Mouse (Mus musculus): ENCODE data around the gene Sez6. TPM values are rescaled to one million over a fixed set of nuclear protein-coding genes. Genes with fewer than 3 reads are reported as not detected.

The Sez6 gene
- polyA plus RNA-seq (2015; fragmentation: Nextera tagmentation; extraction: Ambion mirVana): 1.7 and 1.8 TPM in 2 replicates

- H3K36me3 ChIP-seq: no peaks in the 10 kb centered on the region
- peak within 1 kb of the TSS; percentile 38 for H3K4me3 ChIP-seq (replicated peaks)
- H3K4me2 ChIP-seq: peak within 1 kb of the TSS; percentile 91
- no peak within 1 kb of the TSS for H3K27ac ChIP-seq
- no peak within 1 kb of the TSS for H3K9ac ChIP-seq
- ATAC-seq (ENCODE audit: insufficient read depth, low FRiP score, low read depth): peak; percentile 50; the same call in 1 of the 2 replicates
- no peaks in the 10 kb centered on the region for H3K9me3 ChIP-seq
- under 1% methylated on average over 93 of the region's 94 CpGs for WGBS
- H3K27me3 ChIP-seq (replicated peaks): peaks cover 61% of the 10 kb centered on the region
- H3K4me1 ChIP-seq: peaks cover 10% of the 10 kb centered on the region
Measured at GRCm38 (mm10) chr11:77930751-77931540, at the start of gene Sez6. TSS of gene Sez6 (plus strand) at chr11:77930800.

GRCm38 (mm10) chr11:77884524-77885245 lies 45.9 kb upstream of the Sez6 start:
- no peaks in the 10 kb centered on the region for H3K9me3 ChIP-seq
- ATAC-seq (ENCODE audit: insufficient read depth, low FRiP score, low read depth): no peak
- WGBS: 42% methylated on average over 10 of the region's 10 CpGs
- H3K4me3 ChIP-seq (replicated peaks): no peak overlapping the region
- H3K9ac ChIP-seq: no peak overlapping the region
- H3K27ac ChIP-seq: no peak overlapping the region
- H3K4me1 ChIP-seq: peaks cover 18% of the 10 kb centered on the region
- no peaks in the 10 kb centered on the region for H3K36me3 ChIP-seq
- H3K4me2 ChIP-seq: no peak overlapping the region
- no peaks in the 10 kb centered on the region for H3K27me3 ChIP-seq (replicated peaks)

GRCm38 (mm10) chr11:77885246-77885575 lies 45.4 kb upstream of the Sez6 start:
- no peaks in the 10 kb centered on the region for H3K36me3 ChIP-seq
- no peak overlapping the region for H3K4me3 ChIP-seq (replicated peaks)
- no peak overlapping the region for H3K4me2 ChIP-seq
- H3K27ac ChIP-seq: no peak overlapping the region
- H3K9ac ChIP-seq: no peak overlapping the region
- ATAC-seq (ENCODE audit: insufficient read depth, low FRiP score, low read depth): no peak
- no peaks in the 10 kb centered on the region for H3K27me3 ChIP-seq (replicated peaks)
- H3K9me3 ChIP-seq: no peaks in the 10 kb centered on the region
- 64% methylated on average over 8 of the region's 8 CpGs for WGBS
- peaks cover 18% of the 10 kb centered on the region for H3K4me1 ChIP-seq

DNA sequence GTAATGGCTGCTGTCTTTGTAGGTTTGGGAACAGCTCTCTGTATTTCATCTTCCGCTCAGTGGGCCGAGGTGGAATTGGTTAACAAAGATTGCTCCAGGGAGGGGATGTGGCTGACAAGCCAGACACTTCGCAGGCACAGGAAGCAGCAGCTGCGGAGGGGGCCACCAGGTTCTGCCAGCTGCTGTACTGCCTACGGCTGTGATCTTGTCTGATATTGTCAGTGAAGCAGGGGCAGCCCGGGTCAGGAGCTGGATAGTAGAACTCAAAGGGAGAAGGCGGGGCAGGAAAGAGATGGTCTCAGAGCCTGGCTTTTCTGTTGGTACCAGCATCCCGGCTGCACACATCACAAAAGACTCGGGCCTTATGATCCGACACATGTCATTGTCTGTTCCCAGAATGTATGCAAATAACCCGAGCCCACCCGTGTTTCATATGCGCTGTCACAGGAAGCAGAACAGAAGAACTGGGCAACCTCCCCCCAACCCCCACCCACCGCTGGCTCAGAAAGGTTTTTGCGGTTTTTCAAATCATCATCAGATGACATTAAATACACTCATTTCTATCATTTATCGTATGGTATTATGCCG lies 43.1 kb upstream of the Sez6 start:
- Histone ChIP-seq H3K27ac (no peak overlapping the region), H3K36me3 (no peaks in the 10 kb centered on the region), H3K4me3 (replicated peaks) (no peak overlapping the region), H3K9me3 (no peaks in the 10 kb centered on the region), H3K27me3 (replicated peaks) (no peaks in the 10 kb centered on the region), H3K4me2 (peak overlapping the region; percentile 8; the same call in 1 of the 2 replicates), H3K4me1 (peaks cover 18% of the 10 kb centered on the region), H3K9ac (no peak overlapping the region)
- WGBS: 42% methylated on average over 17 of the region's 17 CpGs
- ATAC-seq (ENCODE audit: insufficient read depth, low FRiP score, low read depth): 0 out of 2 replicates have a peak, but pooled peaks have one; percentile 45

DNA sequence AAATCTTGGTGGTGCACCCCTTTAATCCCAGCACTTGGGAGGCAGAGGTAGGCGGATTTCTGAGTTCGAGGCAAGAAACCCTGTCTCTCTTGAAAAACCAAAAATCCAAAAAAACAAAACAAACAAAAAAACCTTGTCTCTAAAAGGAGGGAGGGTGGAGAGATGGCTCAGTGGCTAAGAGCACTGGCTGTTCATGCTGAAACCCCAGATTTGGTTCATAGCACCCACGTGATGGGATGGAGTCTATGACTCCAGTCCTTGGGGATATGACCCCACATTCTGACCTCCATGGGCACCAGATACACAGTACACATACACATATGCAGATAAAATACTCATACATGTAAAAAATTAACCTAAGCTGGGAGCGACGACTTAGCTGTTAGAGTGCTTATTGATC lies 41.8 kb upstream of the Sez6 start:
- H3K27me3 ChIP-seq (replicated peaks): no peaks in the 10 kb centered on the region
- no peak for ATAC-seq (ENCODE audit: insufficient read depth, low FRiP score, low read depth)
- H3K4me1 ChIP-seq: peaks cover 25% of the 10 kb centered on the region
- 82% methylated on average over 5 of the region's 5 CpGs for WGBS
- H3K4me2 ChIP-seq: no peak overlapping the region
- H3K36me3 ChIP-seq: no peaks in the 10 kb centered on the region
- no peak overlapping the region for H3K27ac ChIP-seq
- H3K9me3 ChIP-seq: no peaks in the 10 kb centered on the region
- H3K4me3 ChIP-seq (replicated peaks): no peak overlapping the region
- no peak overlapping the region for H3K9ac ChIP-seq

- peaks cover 26% of the 10 kb centered on the region for H3K4me1 ChIP-seq
- 24% methylated on average over 1 of the region's 2 CpGs for WGBS
- H3K9ac ChIP-seq: no peak overlapping the region
- H3K4me2 ChIP-seq: no peak overlapping the region
- H3K27ac ChIP-seq: no peak overlapping the region
- no peaks in the 10 kb centered on the region for H3K36me3 ChIP-seq
- no peaks in the 10 kb centered on the region for H3K9me3 ChIP-seq
- no peak for ATAC-seq (ENCODE audit: insufficient read depth, low FRiP score, low read depth)
- H3K4me3 ChIP-seq (replicated peaks): no peak overlapping the region
- H3K27me3 ChIP-seq (replicated peaks): no peaks in the 10 kb centered on the region
Measured at GRCm38 (mm10) chr11:77889484-77889883, 41.1 kb upstream of the Sez6 start.

DNA sequence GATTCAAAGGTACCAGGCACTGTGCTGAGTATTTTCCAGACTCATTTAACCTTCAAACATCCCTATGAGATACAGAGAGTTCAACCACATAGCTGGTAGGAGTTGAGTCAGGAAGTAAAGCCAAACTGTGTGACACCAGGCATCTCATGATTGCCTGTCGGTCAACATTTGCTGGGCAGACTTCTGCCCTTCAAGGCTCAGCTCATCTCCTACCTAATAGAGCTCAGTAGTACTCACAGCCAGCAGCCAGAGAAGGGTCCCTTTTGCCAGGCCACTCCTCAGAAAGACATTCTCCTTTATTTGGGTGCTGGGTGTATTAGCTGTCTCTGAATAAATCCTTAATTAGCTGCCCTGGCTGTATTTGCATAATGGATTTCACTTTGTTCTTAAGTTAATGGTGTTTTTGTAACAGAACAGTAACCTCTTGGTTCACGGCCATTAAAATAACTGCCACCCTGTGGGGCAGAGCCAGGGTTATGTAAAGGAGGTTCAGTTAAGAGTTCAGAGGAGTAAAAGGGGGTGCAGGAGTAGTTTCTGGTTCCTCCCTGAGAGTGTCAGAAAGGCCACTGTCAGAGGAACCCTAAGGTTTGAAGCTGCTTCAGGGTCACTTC lies 39.8 kb upstream of the Sez6 start:
- H3K36me3 ChIP-seq: no peaks in the 10 kb centered on the region
- no peak for ATAC-seq (ENCODE audit: insufficient read depth, low FRiP score, low read depth)
- no peak overlapping the region for H3K9ac ChIP-seq
- H3K27me3 ChIP-seq (replicated peaks): no peaks in the 10 kb centered on the region
- H3K4me2 ChIP-seq: no peak overlapping the region
- H3K4me1 ChIP-seq: peaks cover 19% of the 10 kb centered on the region
- H3K9me3 ChIP-seq: no peaks in the 10 kb centered on the region
- no peak overlapping the region for H3K27ac ChIP-seq
- WGBS: 71% methylated on average over 2 of the region's 2 CpGs
- no peak overlapping the region for H3K4me3 ChIP-seq (replicated peaks)

DNA sequence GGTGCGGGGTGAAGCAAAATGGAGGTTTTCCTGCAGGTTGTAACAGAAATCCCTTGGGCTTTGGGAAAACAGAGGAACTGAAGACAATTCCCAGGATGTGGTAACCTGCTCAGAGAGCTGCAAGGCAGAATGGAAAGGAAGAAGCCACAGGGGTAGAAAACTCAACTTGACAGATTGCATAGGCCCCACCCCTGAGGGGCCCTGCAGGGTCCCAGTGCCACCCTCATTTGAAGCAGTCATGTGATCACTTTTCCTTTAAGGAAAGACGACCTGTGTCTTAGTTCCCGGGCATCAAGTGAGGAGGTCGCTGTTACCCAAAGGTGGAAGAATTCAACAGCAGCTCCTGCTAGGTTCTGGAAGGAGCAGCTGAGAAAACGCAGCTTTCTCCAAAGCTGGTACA lies 37.7 kb upstream of the Sez6 start:
- ATAC-seq (ENCODE audit: insufficient read depth, low FRiP score, low read depth): no peak
- Histone ChIP-seq H3K36me3 (no peaks in the 10 kb centered on the region), H3K4me3 (replicated peaks) (peak overlapping the region; percentile 10; the same call in 1 of the 2 replicates), H3K27ac (peak overlapping the region; percentile 79; the same call in 1 of the 2 replicates), H3K9me3 (no peaks in the 10 kb centered on the region), H3K4me2 (peak overlapping the region; percentile 36), H3K4me1 (peaks cover 21% of the 10 kb centered on the region), H3K27me3 (replicated peaks) (peaks cover 3% of the 10 kb centered on the region; the same call in 1 of the 2 replicates), H3K9ac (no peak overlapping the region)
- WGBS: 19% methylated on average over 5 of the region's 5 CpGs

DNA sequence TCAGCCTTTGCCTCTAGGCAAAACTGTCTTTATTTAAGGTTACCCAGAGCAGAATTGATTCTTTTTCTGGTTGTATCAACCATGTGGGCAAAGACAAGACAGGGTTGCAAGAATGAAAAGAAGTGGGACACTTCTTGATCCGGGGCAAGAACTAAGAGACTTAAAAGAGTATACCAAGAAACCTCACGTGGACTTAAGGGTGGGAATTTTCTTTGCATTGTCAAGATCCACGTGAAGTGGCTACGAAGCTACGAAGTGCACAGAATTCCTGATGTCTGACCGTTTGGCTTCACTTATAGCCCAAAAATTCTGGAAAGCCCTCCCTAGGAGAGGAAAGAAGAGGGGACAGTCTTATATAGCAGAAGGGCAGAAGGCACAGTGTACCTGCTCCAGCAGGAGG lies 37.3 kb upstream of the Sez6 start:
- peaks cover 21% of the 10 kb centered on the region for H3K4me1 ChIP-seq
- 47% methylated on average over 6 of the region's 6 CpGs for WGBS
- no peak for ATAC-seq (ENCODE audit: insufficient read depth, low FRiP score, low read depth)
- H3K27ac ChIP-seq: peak overlapping the region; percentile 79
- H3K4me2 ChIP-seq: peak overlapping the region; percentile 36
- peak overlapping the region; percentile 10; the same call in 1 of the 2 replicates for H3K4me3 ChIP-seq (replicated peaks)
- no peaks in the 10 kb centered on the region for H3K9me3 ChIP-seq
- H3K27me3 ChIP-seq (replicated peaks): peaks cover 3% of the 10 kb centered on the region; the same call in 1 of the 2 replicates
- H3K36me3 ChIP-seq: no peaks in the 10 kb centered on the region
- H3K9ac ChIP-seq: no peak overlapping the region

DNA sequence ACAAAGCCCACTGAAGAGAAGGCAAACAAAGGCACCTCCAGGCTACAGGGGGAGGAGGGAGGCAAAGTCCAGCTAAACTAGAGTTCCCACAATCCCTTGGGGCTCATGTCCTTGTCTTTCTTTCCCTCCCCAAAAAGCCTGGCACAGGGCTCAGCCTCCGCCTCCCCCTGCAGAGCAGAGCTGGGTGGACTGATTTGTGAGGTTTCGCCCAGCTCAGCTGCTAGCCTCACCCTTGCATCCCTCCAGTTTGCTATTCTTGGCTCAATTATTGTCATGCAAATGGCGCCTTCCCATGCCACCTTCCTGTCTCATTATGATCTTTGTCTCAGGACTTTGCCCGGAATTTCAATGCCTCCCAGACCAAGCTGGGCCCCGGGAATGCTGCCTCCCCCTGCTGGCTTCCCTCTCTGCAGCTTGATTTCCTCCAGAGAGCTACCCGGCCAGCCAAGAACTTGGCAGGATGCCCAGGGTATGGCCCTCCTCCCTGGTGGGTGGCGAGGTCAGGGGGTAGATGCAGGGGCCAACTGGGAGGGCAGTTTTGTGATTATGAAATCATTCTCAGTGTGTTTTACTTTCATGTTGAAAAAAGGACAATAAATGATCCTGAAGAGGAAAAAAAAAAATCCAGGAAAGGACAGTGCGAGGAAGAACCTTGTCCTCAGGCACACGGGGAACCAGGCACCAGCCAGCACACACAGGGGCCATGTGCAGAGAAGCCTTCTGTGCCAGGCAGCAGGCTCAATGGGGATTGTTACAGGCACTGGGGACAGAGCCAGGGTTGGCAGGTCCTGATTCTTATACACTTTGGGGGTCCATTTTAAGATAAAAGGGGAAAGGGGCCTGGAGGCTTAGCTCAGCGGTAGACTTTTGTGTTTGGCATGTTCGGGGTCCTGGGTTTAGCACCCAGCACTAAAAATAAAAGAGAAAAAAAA lies 36.5 kb upstream of the Sez6 start, which contains the start of gene Pipox:
Pipox (minus strand) TSS at position 310 of the 932 bp plus-strand sequence.
- H3K4me3 ChIP-seq (replicated peaks): peak within 1 kb of the TSS; percentile 10; the same call in 1 of the 2 replicates
- H3K9me3 ChIP-seq: no peaks in the 10 kb centered on the region
- WGBS: 21% methylated on average over 11 of the region's 11 CpGs
- H3K9ac ChIP-seq: no peak within 1 kb of the TSS
- peak within 1 kb of the TSS; percentile 36 for H3K4me2 ChIP-seq
- peak within 1 kb of the TSS; percentile 79 for H3K27ac ChIP-seq
- peak; percentile 82 for ATAC-seq (ENCODE audit: insufficient read depth, low FRiP score, low read depth)
- no peaks in the 10 kb centered on the region for H3K36me3 ChIP-seq
- H3K4me1 ChIP-seq: peaks cover 21% of the 10 kb centered on the region
- H3K27me3 ChIP-seq (replicated peaks): peaks cover 8% of the 10 kb centered on the region; the same call in 1 of the 2 replicates

DNA sequence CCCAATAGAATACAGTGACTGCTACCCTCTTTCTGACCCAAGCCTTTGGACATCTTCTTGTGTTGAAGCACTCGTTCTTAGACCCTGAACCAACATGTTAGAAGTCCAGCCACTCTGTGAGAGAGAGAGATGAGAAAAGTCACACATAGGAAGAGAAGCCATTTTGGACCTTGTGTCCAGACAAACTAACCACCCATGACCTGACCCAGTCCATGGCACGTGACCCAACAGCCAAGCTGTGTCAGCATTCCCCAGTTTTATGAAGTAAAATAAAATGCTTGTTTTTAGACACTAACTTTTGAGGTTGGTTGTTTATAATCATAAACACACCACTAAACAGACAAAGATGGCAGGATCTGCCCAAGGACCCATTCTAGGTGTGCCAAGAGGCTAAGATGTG lies 35.6 kb upstream of the Sez6 start:
- ATAC-seq (ENCODE audit: insufficient read depth, low FRiP score, low read depth): no peak
- Histone ChIP-seq H3K4me1 (peaks cover 21% of the 10 kb centered on the region), H3K9me3 (no peaks in the 10 kb centered on the region), H3K27ac (no peak overlapping the region), H3K4me2 (no peak overlapping the region), H3K4me3 (replicated peaks) (no peak overlapping the region), H3K9ac (no peak overlapping the region), H3K36me3 (no peaks in the 10 kb centered on the region), H3K27me3 (replicated peaks) (peaks cover 8% of the 10 kb centered on the region; the same call in 1 of the 2 replicates)
- 84% methylated on average over 2 of the region's 2 CpGs for WGBS
